Mouse (Mus musculus) heart, embryonic 11.5 days (tissue): Measurements from ENCODE around the gene Rab42. TPM values are rescaled to one million over a fixed set of nuclear protein-coding genes. Genes with fewer than 3 reads are reported as not detected.

Experiments
- ATAC-seq: fragments of 200-750 bp; cut with Nextera tagmentation; replicated peaks from 2 replicates; pipeline ENCODE4 v1.8.0; 2017; ENCODE audit warnings: moderate library complexity; ENCODE audit not compliant: insufficient number of reproducible peaks, low FRiP score, low TSS enrichment
- H3K27ac ChIP-seq: fragments of 300-500 bp; sonication (generic); 2 replicates; pipeline ENCODE4 v1.5.1; 2014; ENCODE audit warnings: mild to moderate bottlenecking, low read depth, low read length
- H3K27me3 ChIP-seq: fragments of 300-500 bp; sonication (generic); 2 replicates; pipeline ENCODE4 v1.6.1; 2014; ENCODE audit warnings: mild to moderate bottlenecking, low read length, mixed read lengths; ENCODE audit not compliant: control insufficient read depth, insufficient read depth
- H3K36me3 ChIP-seq: fragments of 300-500 bp; sonication (generic); 2 replicates; pipeline ENCODE4 v1.6.1; 2014; ENCODE audit warnings: mild to moderate bottlenecking, low read length, moderate library complexity, mixed read lengths; ENCODE audit not compliant: control insufficient read depth, insufficient read depth
- H3K4me1 ChIP-seq: fragments of 300-500 bp; sonication (generic); 2 replicates; pipeline ENCODE4 v1.6.1; 2014; ENCODE audit warnings: low read length; ENCODE audit not compliant: control insufficient read depth, insufficient read depth
- H3K4me2 ChIP-seq: fragments of 300-500 bp; sonication (generic); 2 replicates; pipeline ENCODE4 v1.6.1; 2014; ENCODE audit warnings: mild to moderate bottlenecking, moderate library complexity
- H3K4me3 ChIP-seq: fragments of 300-500 bp; sonication (generic); 2 replicates; pipeline ENCODE4 v1.5.1; 2014; ENCODE audit warnings: low read depth, low read length
- H3K9ac ChIP-seq: fragments of 300-500 bp; sonication (generic); 2 replicates; pipeline ENCODE4 v1.6.1; 2014; ENCODE audit warnings: mild to moderate bottlenecking, low read depth, low read length, moderate library complexity
- H3K9me3 ChIP-seq: fragments of 300-500 bp; sonication (generic); replicated peaks from 2 replicates; pipeline ENCODE4 v1.6.1; 2016; ENCODE audit warnings: low read length; ENCODE audit not compliant: control insufficient read depth
- WGBS: fragments of 180-500 bp; shearing (Covaris S2); extraction: QIAGEN DNeasy Blood & Tissue Kit; methylation state at CpG from one replicate; pipeline ENCODE4 v1.1.7; 2014; ENCODE audit not compliant: insufficient replicate concordance; 5-methylcytosine and 5-hydroxymethylcytosine counted together
- polyA plus RNA-seq: library from polyadenylated mRNA; unstranded; fragments of >200 nt; fragmentation: Nextera tagmentation; extraction: Ambion mirVana; gene quantifications from 2 replicates; pipeline ENCODE4 v1.2.1, GENCODE M21; 2014

The Rab42 gene
- 0.57 and 1.8 TPM in 2 replicates for polyA plus RNA-seq

- no peak within 1 kb of the TSS for H3K27ac ChIP-seq
- no peaks in the 10 kb centered on the region for H3K9me3 ChIP-seq
- H3K27me3 ChIP-seq = no peaks in the 10 kb centered on the region
- peak; percentile 66 for ATAC-seq
- H3K4me1 ChIP-seq = peaks cover 6% of the 10 kb centered on the region
- peak within 1 kb of the TSS; percentile 53 for H3K4me3 ChIP-seq
- H3K36me3 ChIP-seq = no peaks in the 10 kb centered on the region
- WGBS = 2% methylated on average over 31 of the region's 31 CpGs
- H3K4me2 ChIP-seq = peak within 1 kb of the TSS; percentile 76
- peak within 1 kb of the TSS; percentile 73 for H3K9ac ChIP-seq
Measured at GRCm38 (mm10) chr4:132302939-132303479, at the start of gene Rab42. Gene Rab42, minus strand, starts transcription at chr4:132303385.

GRCm38 (mm10) chr4:132352739-132353138, 49.6 kb upstream of the Rab42 start:
- H3K4me1 ChIP-seq = peaks cover 6% of the 10 kb centered on the region; the same call in 1 of the 2 replicates
- H3K36me3 ChIP-seq = peaks cover 10% of the 10 kb centered on the region
- 0% methylated on average over 14 of the region's 14 CpGs for WGBS
- ATAC-seq = peak; percentile 56; the same call in 1 of the 2 replicates
- H3K4me3 ChIP-seq = peak overlapping the region; percentile 83
- H3K9ac ChIP-seq = peak overlapping the region; percentile 95
- H3K9me3 ChIP-seq = no peaks in the 10 kb centered on the region
- peak overlapping the region; percentile 96 for H3K27ac ChIP-seq
- no peaks in the 10 kb centered on the region for H3K27me3 ChIP-seq
- H3K4me2 ChIP-seq = peak overlapping the region; percentile 76

GRCm38 (mm10) chr4:132351401-132351800, 48.2 kb upstream of the Rab42 start:
- Histone ChIP-seq H3K4me1 (peaks cover 6% of the 10 kb centered on the region; the same call in 1 of the 2 replicates), H3K27ac (0 out of 2 replicates have a peak overlapping the region, but pooled peaks have one; percentile 23), H3K27me3 (no peaks in the 10 kb centered on the region), H3K36me3 (no peaks in the 10 kb centered on the region), H3K4me3 (peak overlapping the region; percentile 83; the same call in 1 of the 2 replicates), H3K4me2 (peak overlapping the region; percentile 76), H3K9ac (no peak overlapping the region; the same call in 1 of the 2 replicates), H3K9me3 (no peaks in the 10 kb centered on the region)
- no peak for ATAC-seq
- 26% methylated on average over 1 of the region's 1 CpGs for WGBS

GRCm38 (mm10) chr4:132350854-132351253, 47.7 kb upstream of the Rab42 start:
- no peak overlapping the region for H3K4me2 ChIP-seq
- H3K36me3 ChIP-seq = no peaks in the 10 kb centered on the region
- H3K9me3 ChIP-seq = no peaks in the 10 kb centered on the region
- H3K4me1 ChIP-seq = peaks cover 6% of the 10 kb centered on the region; the same call in 1 of the 2 replicates
- no peak for ATAC-seq
- no peak overlapping the region for H3K27ac ChIP-seq
- no peak overlapping the region for H3K9ac ChIP-seq
- H3K27me3 ChIP-seq = no peaks in the 10 kb centered on the region
- 67% methylated on average over 3 of the region's 3 CpGs for WGBS
- H3K4me3 ChIP-seq = no peak overlapping the region

GRCm38 (mm10) chr4:132350123-132350740, 47.0 kb upstream of the Rab42 start:
- H3K27ac ChIP-seq = no peak overlapping the region
- 44% methylated on average over 2 of the region's 2 CpGs for WGBS

GRCm38 (mm10) chr4:132349495-132350122, 46.4 kb upstream of the Rab42 start:
- Histone ChIP-seq H3K9ac (no peak overlapping the region), H3K36me3 (no peaks in the 10 kb centered on the region), H3K4me1 (peaks cover 9% of the 10 kb centered on the region; the same call in 1 of the 2 replicates), H3K4me3 (no peak overlapping the region), H3K27me3 (no peaks in the 10 kb centered on the region), H3K4me2 (no peak overlapping the region), H3K9me3 (no peaks in the 10 kb centered on the region), H3K27ac (no peak overlapping the region)
- 71% methylated on average over 3 of the region's 3 CpGs for WGBS
- ATAC-seq = no peak

More at GRCm38 (mm10) chr4:132350123-132350740, 47.0 kb upstream of the Rab42 start:
- H3K36me3 ChIP-seq = no peaks in the 10 kb centered on the region
- H3K27me3 ChIP-seq = no peaks in the 10 kb centered on the region
- no peak overlapping the region for H3K4me3 ChIP-seq
- H3K9me3 ChIP-seq = no peaks in the 10 kb centered on the region
- ATAC-seq = no peak
- H3K4me1 ChIP-seq = peaks cover 6% of the 10 kb centered on the region; the same call in 1 of the 2 replicates
- no peak overlapping the region for H3K9ac ChIP-seq
- no peak overlapping the region for H3K4me2 ChIP-seq

- no peak for ATAC-seq
- Histone ChIP-seq H3K9ac (no peak overlapping the region), H3K4me3 (no peak overlapping the region), H3K4me1 (peaks cover 25% of the 10 kb centered on the region), H3K27ac (no peak overlapping the region), H3K36me3 (no peaks in the 10 kb centered on the region), H3K27me3 (no peaks in the 10 kb centered on the region), H3K4me2 (no peak overlapping the region), H3K9me3 (no peaks in the 10 kb centered on the region)
- WGBS = 56% methylated on average over 3 of the region's 3 CpGs
Measured at GRCm38 (mm10) chr4:132346661-132347060, 43.5 kb upstream of the Rab42 start.

GRCm38 (mm10) chr4:132346261-132346660, 43.1 kb upstream of the Rab42 start:
- Histone ChIP-seq H3K27me3 (no peaks in the 10 kb centered on the region), H3K9me3 (no peaks in the 10 kb centered on the region), H3K4me1 (peaks cover 27% of the 10 kb centered on the region), H3K4me2 (no peak overlapping the region), H3K9ac (no peak overlapping the region), H3K36me3 (no peaks in the 10 kb centered on the region), H3K27ac (no peak overlapping the region), H3K4me3 (no peak overlapping the region)
- WGBS = 78% methylated on average over 4 of the region's 4 CpGs
- ATAC-seq = no peak
